Mouse (Mus musculus) gastrocnemius, adult 8-10 months (tissue): ENCODE data around the gene Treml4. TPM values are rescaled to one million over a fixed set of nuclear protein-coding genes. Genes with fewer than 3 reads are reported as not detected.

Experiments used
- total RNA-seq, 4 experiments: library from RNA; stranded (reverse); gene quantifications; 2 replicates each; pipeline ENCODE4 v1.2.4; 2022

Gene Treml4
- total RNA-seq, 4 experiments from 2014 or later = not detected

Other genes with a start within 250 kb of the Treml4 start
- gene 1700122O11Rik, start 226.0 kb upstream of the Treml4 start, total RNA-seq = not detected
- not detected for gene 1700067P10Rik, start 175.0 kb upstream of the Treml4 start, total RNA-seq
- gene 9830107B12Rik, start 118.0 kb upstream of the Treml4 start, total RNA-seq = not detected
- not detected for gene A530064D06Rik, start 97.0 kb upstream of the Treml4 start, total RNA-seq
- not detected for gene Trem1, start 31.5 kb upstream of the Treml4 start, total RNA-seq
- not detected for gene Trem3, start 16.5 kb upstream of the Treml4 start, total RNA-seq
- gene Treml2, start 35.2 kb downstream of the Treml4 start, total RNA-seq = under 1 TPM in 2 of 4 experiments, not detected in 2; 0.15 to 0.40 TPM
- not detected for gene B430306N03Rik, start 51.8 kb downstream of the Treml4 start, total RNA-seq
- gene Trem2, start 82.1 kb downstream of the Treml4 start, total RNA-seq = under 1 TPM in 3 of 4 experiments, not detected in 1; 0.80 to 0.97 (median 0.97) TPM
- not detected for gene Treml1, start 95.6 kb downstream of the Treml4 start, total RNA-seq
- gene Nfya, start 145.6 kb downstream of the Treml4 start, total RNA-seq = 1 to 10 TPM; 2.8 to 6.3 (median 5.6) TPM
- gene Oard1, start 145.7 kb downstream of the Treml4 start, total RNA-seq = 10 to 100 TPM; 12.4 to 18.1 (median 16.4) TPM
- gene Apobec2, start 168.6 kb downstream of the Treml4 start, total RNA-seq = 100 to 1,000 TPM; 445 to 531 (median 476) TPM
- gene Tspo2, start 187.2 kb downstream of the Treml4 start, total RNA-seq = not detected
- gene Unc5cl, start 190.6 kb downstream of the Treml4 start, total RNA-seq = not detected